Mouse (Mus musculus) erythroblast, embryonic 14.5 days (primary cell): ENCODE results near the gene Hlcs.

Experiments
- GATA1 ChIP-seq: IDR thresholded peaks from 2 replicates; pipeline ENCODE4 v1.6.1; 2012; ENCODE audit warnings: low read length, inconsistent platforms, mixed read lengths
- TAL1 ChIP-seq: IDR thresholded peaks from 3 replicates; pipeline ENCODE4 v1.6.1; 2012; ENCODE audit warnings: low read length, inconsistent platforms, mixed read lengths

- TF ChIP-seq GATA1 (no peak), TAL1 (no peak)
Measured at GRCm38 (mm10) chr16:94356046-94356445, 42.7 kb upstream of the Hlcs start.
